Mouse (Mus musculus) testis, postnatal 10 days (tissue): Measurements from ENCODE around the gene Krtap6-2.

Experiments used
- DNase-seq: peaks from one replicate; pipeline ENCODE4 v3.0.0; 2021; ENCODE audit warnings: low spot score

Krtap6-2 gene

DNA sequence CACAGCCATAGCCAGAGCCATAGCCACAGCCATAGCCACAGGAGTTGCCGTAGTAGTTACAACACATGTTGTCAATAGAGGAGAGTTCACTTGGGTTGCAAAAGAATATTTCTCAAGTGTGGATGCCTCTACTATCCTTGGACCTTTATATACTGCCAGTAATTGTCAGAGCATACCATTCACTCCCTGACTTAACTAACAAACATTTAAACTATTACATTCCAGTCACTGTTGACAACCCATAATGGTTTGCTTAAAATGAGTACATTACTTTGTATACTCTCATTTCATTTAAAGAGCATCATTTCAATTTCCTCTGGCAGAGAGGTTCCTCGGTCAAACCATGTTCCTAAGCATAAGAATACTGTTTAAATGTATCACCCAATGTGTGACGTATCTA, at the start of gene Krtap6-2:
TSS of gene Krtap6-2 (minus strand) at position 101 of the 400 bp plus-strand sequence.
- DNase-seq, result no peak

DNA sequence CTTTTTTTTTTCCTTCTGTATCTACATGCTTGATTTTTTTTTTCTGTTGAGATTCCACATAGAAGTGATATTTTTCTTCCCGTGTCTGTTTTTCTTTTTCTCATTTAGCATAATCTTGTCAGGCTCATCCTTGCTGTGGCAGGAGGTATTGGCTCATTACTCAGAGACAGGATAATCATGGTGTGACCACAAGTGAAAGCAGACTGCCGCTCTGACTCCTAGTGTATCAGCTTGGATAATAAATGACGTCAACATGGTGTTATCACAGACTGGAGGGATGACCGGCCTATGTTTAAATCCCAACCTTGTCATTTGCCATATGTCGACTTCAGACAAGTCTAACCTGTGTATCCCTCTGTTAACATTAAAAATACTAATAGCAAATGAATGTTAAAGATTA, 41.3 kb upstream of the Krtap6-2 start:
- no peak for DNase-seq

DNA sequence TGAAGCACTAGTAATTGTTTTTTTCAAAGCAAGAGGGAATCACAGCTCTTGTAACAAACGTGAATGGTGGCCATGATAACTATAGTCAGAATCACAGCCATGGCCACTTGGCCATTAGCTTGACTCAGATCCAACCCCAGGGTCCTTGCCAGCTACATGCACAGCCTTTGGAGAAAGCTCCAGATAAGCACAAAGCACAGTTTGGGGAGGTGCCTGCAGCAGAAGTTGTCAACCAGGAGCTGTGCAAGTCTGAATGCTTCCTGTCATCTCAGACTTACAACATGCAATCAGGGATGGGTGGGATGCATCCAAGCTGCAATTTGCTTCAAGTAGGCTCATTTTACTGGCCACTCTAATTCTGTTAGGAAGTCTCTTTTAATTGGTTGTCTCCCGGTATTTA, 9.7 kb upstream of the Krtap6-2 start:
- DNase-seq, result no peak

DNA sequence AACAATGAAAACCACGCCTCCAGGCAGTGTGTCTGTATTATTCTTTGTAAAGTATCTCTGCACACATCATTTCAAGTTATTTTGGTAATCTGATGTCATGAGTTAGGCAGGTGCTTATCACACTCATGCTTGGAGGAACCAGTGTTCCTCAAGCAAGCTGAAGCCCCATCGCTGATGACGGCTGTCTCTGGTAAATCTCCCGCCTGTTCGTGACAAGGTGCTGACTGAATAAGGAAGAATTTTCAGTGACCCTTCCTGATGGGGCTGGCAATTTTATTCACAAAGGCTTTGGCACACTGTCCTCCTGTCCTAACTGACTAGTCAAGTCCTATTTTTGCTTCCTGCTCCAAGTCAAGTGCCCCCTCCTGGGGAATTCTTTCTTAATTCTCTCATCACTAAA, 5.4 kb upstream of the Krtap6-2 start:
- DNase-seq, result no peak

DNA sequence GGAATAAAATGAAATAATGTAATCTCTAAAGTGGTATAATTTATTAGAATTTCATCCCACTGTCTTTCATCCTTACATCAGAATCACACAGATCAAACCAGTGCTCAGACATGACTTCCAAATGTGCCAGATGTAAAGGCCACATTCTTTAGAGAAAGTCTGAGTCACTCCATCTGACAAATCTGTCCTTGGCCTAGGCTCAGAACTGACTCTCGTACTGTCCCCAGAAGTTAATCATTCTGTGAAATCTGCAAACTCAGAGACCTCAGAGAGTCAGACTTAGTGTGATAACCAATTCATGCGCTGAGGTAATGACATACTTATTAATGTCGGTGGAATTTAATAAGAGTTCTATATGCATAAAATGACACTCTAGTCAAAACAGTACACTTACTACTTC, 3.6 kb downstream of the Krtap6-2 start:
- DNase-seq, result no peak

DNA sequence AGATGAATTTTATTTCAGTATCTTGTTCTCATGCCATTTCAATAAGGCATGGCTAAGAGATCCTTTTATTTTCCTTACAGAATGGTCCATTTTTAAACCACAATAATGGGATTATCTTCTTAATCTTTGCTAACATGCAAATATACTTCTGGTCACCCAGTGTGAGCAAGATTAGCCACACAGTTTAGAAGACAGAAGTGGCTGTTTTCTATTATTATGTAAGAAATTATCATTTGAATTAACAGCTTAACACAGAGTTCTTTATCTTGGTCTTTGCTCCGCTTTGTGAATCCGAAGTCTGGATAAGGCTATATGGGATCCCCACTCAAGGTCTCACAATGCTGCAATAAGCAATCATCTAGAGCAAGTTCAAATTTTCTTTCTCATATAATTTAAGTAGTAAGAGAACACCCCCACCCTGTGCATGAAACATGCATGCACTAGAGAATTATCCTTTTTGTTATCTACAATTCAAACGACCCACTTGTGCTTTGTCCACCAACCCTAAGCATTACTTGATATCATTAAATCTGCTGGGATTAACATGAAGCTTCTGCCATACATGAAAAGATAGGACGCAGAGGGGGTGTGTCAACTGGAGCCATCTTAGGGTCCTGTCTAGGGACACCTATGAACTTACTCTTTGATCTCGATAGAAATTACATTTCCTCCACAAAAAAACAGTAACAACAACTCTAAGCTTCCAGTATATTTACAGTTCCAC, 9.4 kb downstream of the Krtap6-2 start:
- DNase-seq, result no peak

DNA sequence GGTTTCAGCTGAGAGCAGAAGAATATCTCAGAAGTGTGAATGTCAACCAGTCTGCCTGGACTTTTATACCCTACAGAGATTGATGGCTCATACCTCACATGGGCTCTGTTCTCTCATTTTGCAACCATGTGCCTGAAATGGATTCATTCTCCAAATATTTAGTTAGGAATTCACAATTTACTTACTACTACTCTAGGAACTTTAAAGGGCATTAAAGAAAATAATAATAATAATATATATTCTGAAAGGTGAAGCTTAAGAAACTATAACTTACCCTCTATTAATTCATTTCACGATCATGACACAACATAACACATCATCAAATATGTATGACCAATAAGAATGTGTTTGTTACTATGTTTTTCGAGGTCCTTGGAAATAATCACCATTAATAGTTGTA, 16.1 kb downstream of the Krtap6-2 start, which contains the start of gene Krtap21-1:
TSS of gene Krtap21-1 (minus strand) at position 101 of the 400 bp plus-strand sequence.
- no peak for DNase-seq

DNA sequence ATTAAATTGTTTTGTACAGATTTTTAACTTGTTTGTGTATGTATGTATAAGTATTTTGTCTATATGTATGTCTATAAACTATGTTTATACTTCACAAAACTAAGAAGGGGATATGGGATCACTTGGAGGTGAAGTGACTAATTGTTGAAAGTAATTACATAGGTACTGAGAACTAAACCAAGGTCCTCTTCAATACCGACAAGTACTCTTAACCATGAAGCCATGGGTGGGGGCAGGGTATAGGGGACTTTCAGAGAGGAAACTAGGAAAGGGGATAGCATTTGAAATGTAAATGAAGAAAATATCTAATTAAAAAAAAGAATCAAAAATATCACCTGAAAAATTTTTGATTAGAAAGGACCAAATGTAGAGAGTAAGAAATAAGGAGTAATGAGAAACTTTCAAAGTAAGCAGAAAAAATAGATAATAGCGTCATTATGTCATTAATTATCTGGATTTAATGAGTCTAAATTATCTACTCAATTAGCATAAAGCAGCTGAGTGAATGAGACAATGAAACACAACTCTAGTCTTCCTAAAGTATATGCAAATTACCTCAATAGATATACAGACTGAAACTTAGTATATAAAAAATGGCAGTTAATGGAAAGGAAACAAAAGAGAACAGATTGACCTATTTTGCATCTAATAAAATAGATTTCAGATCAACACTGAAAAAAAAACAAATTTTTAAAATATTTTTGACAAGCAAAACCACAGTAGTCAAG, 47.0 kb downstream of the Krtap6-2 start:
- DNase-seq, result no peak
